Mouse (Mus musculus) forebrain, embryonic 16.5 days (tissue): ENCODE measurements around the gene Rgl3. TPM values are rescaled to one million over a fixed set of nuclear protein-coding genes. Genes with fewer than 3 reads are reported as not detected.

ENCODE experiments used
- ATAC-seq: fragments of 200-750 bp; cut with Nextera tagmentation; 2 replicates; pipeline ENCODE4 v1.8.0; 2017; ENCODE audit warnings: mild to moderate bottlenecking, moderate library complexity
- H3K27ac ChIP-seq: fragments of 300-500 bp; sonication (generic); 2 replicates; pipeline ENCODE4 v1.5.1; 2014; ENCODE audit warnings: low read length, control low read depth
- H3K27me3 ChIP-seq: fragments of 300-500 bp; sonication (generic); replicated peaks from 2 replicates; pipeline ENCODE4 v1.6.1; 2014; ENCODE audit warnings: low read length; ENCODE audit not compliant: control insufficient read depth, insufficient read depth
- H3K36me3 ChIP-seq: fragments of 300-500 bp; sonication (generic); 2 replicates; pipeline ENCODE4 v1.6.1; 2014; ENCODE audit not compliant: control insufficient read depth, insufficient read depth
- H3K4me1 ChIP-seq: fragments of 300-500 bp; sonication (generic); replicated peaks from 2 replicates; pipeline ENCODE4 v1.6.1; 2014; ENCODE audit warnings: low read length; ENCODE audit not compliant: control insufficient read depth, insufficient read depth
- H3K4me2 ChIP-seq: fragments of 300-500 bp; sonication (generic); 2 replicates; pipeline ENCODE4 v1.6.1; 2014; ENCODE audit warnings: mild to moderate bottlenecking, low read length, control low read depth
- H3K4me3 ChIP-seq: fragments of 300-500 bp; sonication (generic); replicated peaks from 2 replicates; pipeline ENCODE4 v1.5.1; 2014; ENCODE audit warnings: mild to moderate bottlenecking, low read length, control low read depth
- H3K9ac ChIP-seq: fragments of 300-500 bp; sonication (generic); replicated peaks from 2 replicates; pipeline ENCODE4 v1.6.1; 2014; ENCODE audit warnings: low read depth, low read length, control low read depth
- H3K9me3 ChIP-seq: fragments of 300-500 bp; sonication (generic); 2 replicates; pipeline ENCODE4 v1.6.1; 2016; ENCODE audit warnings: low read length; ENCODE audit not compliant: control insufficient read depth
- WGBS: fragments of 180-500 bp; shearing (Covaris S2); extraction: QIAGEN DNeasy Blood & Tissue Kit; methylation state at CpG from one replicate; pipeline ENCODE4 v1.1.7; 2014; 5-methylcytosine and 5-hydroxymethylcytosine counted together
- polyA plus RNA-seq: library from polyadenylated mRNA; unstranded; fragments of >200 nt; fragmentation: Nextera tagmentation; extraction: Ambion mirVana; gene quantifications from 2 replicates; pipeline ENCODE4 v1.2.1, GENCODE M21; 2015

Gene Rgl3
- 0.76 and 1.5 TPM in 2 replicates for polyA plus RNA-seq

GRCm38 (mm10) chr9:21989230-21990110, at the start of gene Rgl3:
Rgl3 (minus strand) TSS chr9:21989446.
- Histone ChIP-seq H3K9me3 (no peaks in the 10 kb centered on the region), H3K4me3 (peak within 1 kb of the TSS; percentile 36), H3K27me3 (peaks cover 42% of the 10 kb centered on the region), H3K4me1 (peaks cover 21% of the 10 kb centered on the region), H3K36me3 (no peaks in the 10 kb centered on the region), H3K27ac (no peak within 1 kb of the TSS), H3K4me2 (peak within 1 kb of the TSS; percentile 55), H3K9ac (peak within 1 kb of the TSS; percentile 44)
- ATAC-seq, result peak; percentile 26; the same call in 1 of the 2 replicates
- WGBS, result under 1% methylated on average over 42 of the region's 42 CpGs

DNA sequence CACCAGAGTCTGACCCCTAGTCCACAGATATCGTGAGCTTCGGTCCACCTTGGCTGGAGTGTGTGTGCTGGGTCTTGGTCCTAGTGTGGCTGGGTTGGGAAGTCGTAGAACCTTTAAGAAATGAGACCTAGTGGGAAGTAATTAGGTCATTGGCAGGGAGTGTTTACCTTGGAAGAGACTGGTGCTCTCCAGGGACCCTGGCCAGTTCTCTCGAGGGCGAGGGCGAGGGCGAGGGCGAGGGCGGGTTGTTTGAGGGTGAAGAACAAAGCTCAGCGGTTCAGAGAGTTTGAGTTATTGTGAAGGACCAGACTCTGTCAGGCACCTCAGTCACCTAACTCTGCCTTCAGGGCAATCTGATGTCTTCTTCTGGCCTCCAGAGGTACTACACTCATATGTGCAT, 48.6 kb upstream of the Rgl3 start:
- Histone ChIP-seq H3K4me3 (no peak overlapping the region), H3K27ac (no peak overlapping the region), H3K9ac (no peak overlapping the region), H3K4me2 (no peak overlapping the region), H3K36me3 (peaks cover 28% of the 10 kb centered on the region), H3K27me3 (no peaks in the 10 kb centered on the region), H3K4me1 (peaks cover 17% of the 10 kb centered on the region), H3K9me3 (no peaks in the 10 kb centered on the region)
- WGBS, result 87% methylated on average over 10 of the region's 10 CpGs
- no peak for ATAC-seq

- Histone ChIP-seq H3K4me2 (no peak overlapping the region), H3K27me3 (no peaks in the 10 kb centered on the region), H3K9ac (no peak overlapping the region), H3K4me3 (no peak overlapping the region), H3K9me3 (no peaks in the 10 kb centered on the region), H3K36me3 (peaks cover 32% of the 10 kb centered on the region), H3K4me1 (peaks cover 15% of the 10 kb centered on the region), H3K27ac (peak overlapping the region; percentile 41; the same call in 1 of the 2 replicates)
- 46% methylated on average over 6 of the region's 6 CpGs for WGBS
- peak; percentile 31 for ATAC-seq
Measured at GRCm38 (mm10) chr9:22035300-22036044, 46.2 kb upstream of the Rgl3 start.

GRCm38 (mm10) chr9:22030386-22030785, 41.1 kb upstream of the Rgl3 start:
- peaks cover 37% of the 10 kb centered on the region for H3K36me3 ChIP-seq
- no peak overlapping the region for H3K27ac ChIP-seq
- peaks cover 2% of the 10 kb centered on the region for H3K4me1 ChIP-seq
- no peaks in the 10 kb centered on the region for H3K9me3 ChIP-seq
- 95% methylated on average over 9 of the region's 9 CpGs for WGBS
- H3K4me2 ChIP-seq, result no peak overlapping the region
- no peaks in the 10 kb centered on the region for H3K27me3 ChIP-seq
- no peak for ATAC-seq
- no peak overlapping the region for H3K4me3 ChIP-seq
- no peak overlapping the region for H3K9ac ChIP-seq

DNA sequence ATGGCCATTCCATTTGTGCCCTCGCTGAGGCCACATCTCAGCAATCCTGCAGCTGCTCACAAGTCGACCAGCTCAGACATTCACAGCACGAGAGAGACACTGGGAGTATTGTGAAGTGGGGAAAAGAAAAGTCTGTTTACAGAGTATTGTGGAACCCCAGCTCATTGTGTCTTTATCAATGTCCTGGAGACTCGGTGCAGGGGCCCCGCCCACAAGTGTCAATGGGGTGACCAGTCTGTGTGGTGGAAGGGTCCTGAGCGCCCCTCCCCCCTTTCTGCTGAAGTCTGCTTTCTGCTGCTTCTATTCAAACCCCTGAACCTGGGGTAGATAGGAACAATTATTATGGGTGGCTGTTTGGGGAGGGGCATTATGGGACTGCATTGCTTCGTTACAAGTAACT, 39.2 kb upstream of the Rgl3 start:
- H3K4me2 ChIP-seq, result no peak overlapping the region
- H3K9me3 ChIP-seq, result no peaks in the 10 kb centered on the region
- peaks cover 30% of the 10 kb centered on the region for H3K36me3 ChIP-seq
- H3K4me3 ChIP-seq, result no peak overlapping the region
- H3K27ac ChIP-seq, result no peak overlapping the region
- ATAC-seq, result no peak
- no peaks in the 10 kb centered on the region for H3K4me1 ChIP-seq
- H3K9ac ChIP-seq, result no peak overlapping the region
- H3K27me3 ChIP-seq, result no peaks in the 10 kb centered on the region
- WGBS, result 15% methylated on average over 7 of the region's 7 CpGs

DNA sequence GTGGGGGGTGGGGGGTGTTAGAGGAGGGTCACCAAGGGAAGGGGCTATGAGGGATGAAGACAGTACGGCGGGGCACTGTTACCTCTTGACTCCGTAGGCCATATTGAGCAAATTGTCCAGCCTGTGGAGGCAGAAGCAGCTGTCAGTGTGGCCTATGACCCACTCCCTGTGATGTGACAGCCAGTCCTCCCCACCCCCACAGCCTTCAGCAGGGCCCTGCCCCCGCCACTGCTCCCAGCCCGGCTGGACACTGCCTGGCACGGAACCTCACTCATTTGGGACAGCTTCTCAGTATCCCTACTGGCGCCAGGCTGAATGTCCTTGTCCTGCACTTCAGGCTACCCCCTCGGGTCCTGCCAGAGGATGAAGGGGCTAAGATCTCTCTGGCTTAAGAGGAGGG, 35.3 kb upstream of the Rgl3 start:
- Histone ChIP-seq H3K9ac (no peak overlapping the region), H3K4me1 (no peaks in the 10 kb centered on the region), H3K4me2 (no peak overlapping the region), H3K27me3 (no peaks in the 10 kb centered on the region), H3K4me3 (no peak overlapping the region), H3K36me3 (peaks cover 31% of the 10 kb centered on the region), H3K9me3 (no peaks in the 10 kb centered on the region), H3K27ac (no peak overlapping the region)
- 64% methylated on average over 8 of the region's 8 CpGs for WGBS
- no peak for ATAC-seq

- Histone ChIP-seq H3K9ac (no peak overlapping the region), H3K9me3 (no peaks in the 10 kb centered on the region), H3K27ac (no peak overlapping the region), H3K4me2 (no peak overlapping the region), H3K4me1 (no peaks in the 10 kb centered on the region; the same call in 1 of the 2 replicates), H3K36me3 (peaks cover 30% of the 10 kb centered on the region), H3K4me3 (no peak overlapping the region), H3K27me3 (no peaks in the 10 kb centered on the region)
- WGBS, result 81% methylated on average over 7 of the region's 7 CpGs
- no peak for ATAC-seq
Measured at GRCm38 (mm10) chr9:22017208-22017825, 28.1 kb upstream of the Rgl3 start.

DNA sequence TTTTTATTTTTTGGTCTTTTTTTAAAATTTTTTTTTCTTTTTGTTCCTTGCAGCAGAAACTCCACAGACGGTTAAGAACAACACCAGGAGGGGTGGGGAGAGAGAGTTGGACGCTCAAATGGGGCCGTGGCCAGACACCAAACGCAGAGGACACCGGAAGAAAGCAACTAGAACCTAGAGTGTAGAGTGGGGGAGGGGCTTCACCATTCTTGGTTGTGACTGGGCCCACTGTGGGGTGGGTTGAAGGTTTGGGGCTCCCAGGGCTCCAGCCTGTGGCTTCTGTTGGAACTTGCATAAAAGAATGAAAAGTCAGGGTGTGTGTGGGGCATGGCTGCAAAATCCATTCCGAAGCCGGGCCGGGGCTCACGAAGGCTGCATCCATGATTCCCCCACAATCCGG, 27.0 kb upstream of the Rgl3 start:
- Histone ChIP-seq H3K9ac (no peak overlapping the region), H3K36me3 (peaks cover 35% of the 10 kb centered on the region), H3K4me2 (no peak overlapping the region), H3K27ac (no peak overlapping the region), H3K9me3 (no peaks in the 10 kb centered on the region), H3K4me3 (no peak overlapping the region), H3K27me3 (no peaks in the 10 kb centered on the region), H3K4me1 (no peaks in the 10 kb centered on the region; the same call in 1 of the 2 replicates)
- WGBS, result 66% methylated on average over 10 of the region's 10 CpGs
- ATAC-seq, result no peak

DNA sequence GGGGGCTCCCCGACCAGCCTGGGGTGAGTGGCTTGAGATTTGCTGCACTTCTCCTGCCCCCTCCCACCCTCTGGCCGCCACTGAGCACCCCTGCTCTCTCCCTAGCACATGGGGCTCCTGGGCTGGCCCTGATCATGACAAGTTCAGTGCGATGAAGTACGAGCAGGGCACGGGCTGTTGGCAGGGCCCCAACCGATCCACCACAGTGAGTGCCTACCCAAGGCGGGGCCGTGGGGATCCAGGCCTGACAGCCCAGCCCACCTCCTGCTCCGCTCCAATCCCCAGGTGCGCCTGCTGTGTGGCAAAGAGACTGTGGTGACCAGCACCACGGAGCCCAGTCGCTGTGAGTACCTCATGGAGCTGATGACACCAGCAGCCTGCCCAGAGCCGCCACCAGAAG, 23.5 kb upstream of the Rgl3 start:
- Histone ChIP-seq H3K9ac (no peak overlapping the region), H3K4me3 (no peak overlapping the region), H3K27me3 (no peaks in the 10 kb centered on the region), H3K36me3 (peaks cover 35% of the 10 kb centered on the region), H3K4me1 (no peaks in the 10 kb centered on the region; the same call in 1 of the 2 replicates), H3K4me2 (no peak overlapping the region), H3K9me3 (no peaks in the 10 kb centered on the region), H3K27ac (no peak overlapping the region)
- ATAC-seq, result peak; percentile 11; the same call in 1 of the 2 replicates
- WGBS, result 89% methylated on average over 13 of the region's 13 CpGs
